Mouse (Mus musculus) neural tube, embryonic 11.5 days (tissue): ENCODE data around the gene Smc5. TPM values are rescaled to one million over a fixed set of nuclear protein-coding genes. Genes with fewer than 3 reads are reported as not detected.
A peak's percentile ranks its signal among the peaks of the same experiment; 100 is the strongest.

Experiments
- ATAC-seq: fragments of 200-750 bp; cut with Nextera tagmentation; 2 replicates; pipeline ENCODE4 v1.8.0; 2017; ENCODE audit warnings: moderate number of reproducible peaks, mild to moderate bottlenecking, moderate TSS enrichment, moderate library complexity; ENCODE audit not compliant: insufficient read depth, low FRiP score, low TSS enrichment
- DNase-seq: peaks from one replicate; pipeline ENCODE4 v3.0.0-alpha.2; 2015; ENCODE audit warnings: low spot score
- H3K27ac ChIP-seq: fragments of 300-500 bp; sonication (generic); 2 replicates; pipeline ENCODE4 v1.5.1; 2014; ENCODE audit warnings: low read depth, mild to moderate bottlenecking, low read length
- H3K27me3 ChIP-seq: fragments of 300-500 bp; sonication (generic); 2 replicates; pipeline ENCODE4 v1.6.1; 2014; ENCODE audit warnings: mild to moderate bottlenecking, low read length, mixed read lengths; ENCODE audit not compliant: control insufficient read depth, insufficient read depth
- H3K36me3 ChIP-seq: fragments of 300-500 bp; sonication (generic); 2 replicates; pipeline ENCODE4 v1.6.1; 2014; ENCODE audit warnings: mild to moderate bottlenecking, low read length, moderate library complexity, mixed read lengths; ENCODE audit not compliant: control insufficient read depth, insufficient read depth
- H3K4me1 ChIP-seq: fragments of 300-500 bp; sonication (generic); 2 replicates; pipeline ENCODE4 v1.6.1; 2014; ENCODE audit warnings: low read length, mixed read lengths; ENCODE audit not compliant: control insufficient read depth, insufficient read depth
- H3K4me2 ChIP-seq: fragments of 300-500 bp; sonication (generic); 2 replicates; pipeline ENCODE4 v1.6.1; 2014; ENCODE audit warnings: low read depth, mild to moderate bottlenecking, moderate library complexity
- H3K4me3 ChIP-seq: fragments of 300-500 bp; sonication (generic); 2 replicates; pipeline ENCODE4 v1.5.1; 2014; ENCODE audit warnings: low read depth, low read length
- H3K9ac ChIP-seq: fragments of 300-500 bp; sonication (generic); 2 replicates; pipeline ENCODE4 v1.6.1; 2014; ENCODE audit warnings: mild to moderate bottlenecking, low read length
- H3K9me3 ChIP-seq: fragments of 300-500 bp; sonication (generic); 2 replicates; pipeline ENCODE4 v1.6.1; 2016; ENCODE audit warnings: low read length; ENCODE audit not compliant: control insufficient read depth
- WGBS: fragments of 180-500 bp; shearing (Covaris S2); extraction: QIAGEN DNeasy Blood & Tissue Kit; methylation state at CpG from one replicate; pipeline ENCODE4 v1.1.7; 2014; 5-methylcytosine and 5-hydroxymethylcytosine counted together
- polyA plus RNA-seq: library from polyadenylated mRNA; unstranded; fragments of >200 nt; fragmentation: Nextera tagmentation; extraction: Ambion mirVana; gene quantifications from 2 replicates; pipeline ENCODE4 v1.2.1, GENCODE M21; 2014

The Smc5 gene
- polyA plus RNA-seq, 1 experiment from 2014 or later = 47.8 TPM

- H3K9ac ChIP-seq = no peak overlapping the region
- H3K27me3 ChIP-seq = no peaks in the 10 kb centered on the region
- no peaks in the 10 kb centered on the region for H3K4me1 ChIP-seq
- no peak for DNase-seq
- H3K9me3 ChIP-seq = no peaks in the 10 kb centered on the region
- H3K4me2 ChIP-seq = no peak overlapping the region
- H3K4me3 ChIP-seq = no peak overlapping the region
- no peak overlapping the region for H3K27ac ChIP-seq
- ATAC-seq = no peak
- no peaks in the 10 kb centered on the region for H3K36me3 ChIP-seq
Observed at GRCm38 (mm10) chr19:23297191-23297590, 23.5 kb upstream of the Smc5 start.

GRCm38 (mm10) chr19:23289251-23289650 is 15.6 kb upstream of the Smc5 start:
- no peak overlapping the region for H3K9ac ChIP-seq
- WGBS = 78% methylated on average over 1 of the region's 1 CpGs
- H3K27me3 ChIP-seq = no peaks in the 10 kb centered on the region
- no peak for DNase-seq
- no peak for ATAC-seq
- no peak overlapping the region for H3K4me2 ChIP-seq
- H3K4me3 ChIP-seq = no peak overlapping the region
- H3K9me3 ChIP-seq = no peaks in the 10 kb centered on the region
- no peaks in the 10 kb centered on the region for H3K4me1 ChIP-seq
- no peak overlapping the region for H3K27ac ChIP-seq
- H3K36me3 ChIP-seq = no peaks in the 10 kb centered on the region

- H3K27me3 ChIP-seq = no peaks in the 10 kb centered on the region
- H3K9ac ChIP-seq = no peak overlapping the region
- ATAC-seq = no peak
- H3K4me1 ChIP-seq = no peaks in the 10 kb centered on the region
- 56% methylated on average over 8 of the region's 8 CpGs for WGBS
- no peaks in the 10 kb centered on the region for H3K9me3 ChIP-seq
- H3K4me3 ChIP-seq = no peak overlapping the region
- no peak overlapping the region for H3K27ac ChIP-seq
- no peaks in the 10 kb centered on the region for H3K36me3 ChIP-seq
- no peak overlapping the region for H3K4me2 ChIP-seq
- DNase-seq = no peak
Observed at GRCm38 (mm10) chr19:23281911-23282660, 8.4 kb upstream of the Smc5 start.

- Histone ChIP-seq H3K4me2 (peak overlapping the region; percentile 49), H3K9ac (no peak overlapping the region; the same call in 1 of the 2 replicates), H3K27me3 (no peaks in the 10 kb centered on the region), H3K27ac (no peak overlapping the region), H3K36me3 (no peaks in the 10 kb centered on the region), H3K4me1 (peaks cover 8% of the 10 kb centered on the region), H3K9me3 (no peaks in the 10 kb centered on the region), H3K4me3 (peak overlapping the region; percentile 88)
- WGBS = 60% methylated on average over 4 of the region's 4 CpGs
- no peak for DNase-seq
- 0 out of 2 replicates have a peak, but pooled peaks have one; percentile 18 for ATAC-seq
Observed at GRCm38 (mm10) chr19:23274054-23274724, 492 bp upstream of the Smc5 start.

- H3K4me3 ChIP-seq = no peak overlapping the region
- DNase-seq = no peak
- H3K4me1 ChIP-seq = no peaks in the 10 kb centered on the region
- no peak overlapping the region for H3K4me2 ChIP-seq
- no peak overlapping the region for H3K27ac ChIP-seq
- no peaks in the 10 kb centered on the region for H3K9me3 ChIP-seq
- 82% methylated on average over 9 of the region's 9 CpGs for WGBS
- H3K9ac ChIP-seq = no peak overlapping the region
- no peak for ATAC-seq
- no peaks in the 10 kb centered on the region for H3K27me3 ChIP-seq
- H3K36me3 ChIP-seq = peaks cover 13% of the 10 kb centered on the region
Observed at GRCm38 (mm10) chr19:23256771-23257170, 16.9 kb downstream of the Smc5 start.

- no peak for DNase-seq
- no peaks in the 10 kb centered on the region for H3K27me3 ChIP-seq
- no peaks in the 10 kb centered on the region for H3K4me1 ChIP-seq
- H3K4me3 ChIP-seq = no peak overlapping the region
- no peak overlapping the region for H3K27ac ChIP-seq
- peaks cover 2% of the 10 kb centered on the region; the same call in 1 of the 2 replicates for H3K36me3 ChIP-seq
- no peak overlapping the region for H3K4me2 ChIP-seq
- no peaks in the 10 kb centered on the region for H3K9me3 ChIP-seq
- 95% methylated on average over 2 of the region's 2 CpGs for WGBS
- no peak overlapping the region for H3K9ac ChIP-seq
- ATAC-seq = no peak
Observed at GRCm38 (mm10) chr19:23246473-23246872, 27.2 kb downstream of the Smc5 start.

- ATAC-seq (no peak), DNase-seq (peak; percentile 17)
- Histone ChIP-seq H3K36me3 (no peaks in the 10 kb centered on the region; the same call in 1 of the 2 replicates), H3K4me2 (no peak overlapping the region), H3K27ac (no peak overlapping the region), H3K4me1 (no peaks in the 10 kb centered on the region), H3K9ac (no peak overlapping the region), H3K4me3 (no peak overlapping the region), H3K9me3 (no peaks in the 10 kb centered on the region), H3K27me3 (no peaks in the 10 kb centered on the region)
- 58% methylated on average over 4 of the region's 4 CpGs for WGBS
Observed at GRCm38 (mm10) chr19:23225065-23225464, 48.6 kb downstream of the Smc5 start.

GRCm38 (mm10) chr19:23214326-23214725 is 59.4 kb downstream of the Smc5 start:
- Histone ChIP-seq H3K9ac (no peak overlapping the region), H3K4me1 (no peaks in the 10 kb centered on the region), H3K27me3 (no peaks in the 10 kb centered on the region), H3K4me3 (no peak overlapping the region), H3K36me3 (peaks cover 5% of the 10 kb centered on the region; the same call in 1 of the 2 replicates), H3K9me3 (no peaks in the 10 kb centered on the region), H3K4me2 (no peak overlapping the region), H3K27ac (no peak overlapping the region)
- DNase-seq (no peak), ATAC-seq (no peak)
- whole genome bisulfite sequencing = 90% methylated on average over 8 of the region's 8 CpGs

GRCm38 (mm10) chr19:23211325-23211724 is 62.4 kb downstream of the Smc5 start:
- 89% methylated on average over 6 of the region's 6 CpGs for WGBS
- ATAC-seq (no peak), DNase-seq (no peak)
- H3K9ac ChIP-seq = no peak overlapping the region
- no peak overlapping the region for H3K4me3 ChIP-seq
- no peaks in the 10 kb centered on the region for H3K27me3 ChIP-seq
- no peaks in the 10 kb centered on the region for H3K9me3 ChIP-seq
- no peaks in the 10 kb centered on the region for H3K4me1 ChIP-seq
- H3K4me2 ChIP-seq = no peak overlapping the region
- no peak overlapping the region for H3K27ac ChIP-seq
- peaks cover 5% of the 10 kb centered on the region; the same call in 1 of the 2 replicates for H3K36me3 ChIP-seq
